Mouse (Mus musculus): ENCODE results near the gene Dlx3. TPM values are rescaled to one million over a fixed set of nuclear protein-coding genes. Genes with fewer than 3 reads are reported as not detected.

Dlx3 gene
- total RNA-seq, 2 experiments from 2014 or later = not detected

GRCm38 (mm10) chr11:95157872-95158271 is 38.0 kb downstream of the Dlx3 start:
- no peak for DNase-seq (ENCODE audit: low spot score in 2 of 2)
- Histone ChIP-seq H3K27ac (no peak overlapping the region), H3K4me3 (no peak overlapping the region)
- TF ChIP-seq CTCF (conservative IDR thresholded peaks at IDR 0.05) = no peak

- no peak for DNase-seq (ENCODE audit: low spot score in 2 of 2)
- no peak overlapping the region for H3K4me3 ChIP-seq
- no peak overlapping the region for H3K27ac ChIP-seq
- no peak for TF ChIP-seq CTCF (conservative IDR thresholded peaks at IDR 0.05)
Observed at GRCm38 (mm10) chr11:95159763-95160371, 39.9 kb downstream of the Dlx3 start.

GRCm38 (mm10) chr11:95160693-95161092 is 40.8 kb downstream of the Dlx3 start:
- Histone ChIP-seq H3K27ac (no peak overlapping the region), H3K4me3 (no peak overlapping the region)
- DNase-seq (ENCODE audit: low spot score in 2 of 2) = no peak
- TF ChIP-seq CTCF (conservative IDR thresholded peaks at IDR 0.05) = peak; percentile 49

- DNase-seq (ENCODE audit: low spot score in 2 of 2) = no peak
- H3K27ac ChIP-seq = no peak overlapping the region
- no peak overlapping the region for H3K4me3 ChIP-seq
- no peak for TF ChIP-seq CTCF (conservative IDR thresholded peaks at IDR 0.05)
Observed at GRCm38 (mm10) chr11:95161708-95162107, 41.8 kb downstream of the Dlx3 start.

- TF ChIP-seq CTCF (conservative IDR thresholded peaks at IDR 0.05) = no peak
- DNase-seq (ENCODE audit: low spot score in 2 of 2) = no peak
- Histone ChIP-seq H3K4me3 (no peak overlapping the region), H3K27ac (no peak overlapping the region)
Observed at GRCm38 (mm10) chr11:95165857-95166256, 45.9 kb downstream of the Dlx3 start.

Other genes with a start within 250 kb of the Dlx3 start
- 10 to 100 TPM in 1 of 2 experiments, 1 to 10 TPM in 1; 9.6 to 14.0 TPM for gene Col1a1, start 183.9 kb upstream of the Dlx3 start, total RNA-seq (2021)
- gene Hils1, start 152.5 kb upstream of the Dlx3 start, total RNA-seq (2021) = not detected
- gene Sgca, start 143.8 kb upstream of the Dlx3 start, total RNA-seq (2021) = under 1 TPM in 1 of 2 experiments, not detected in 1; 0.44 TPM
- 100 to 1,000 TPM; 967 to 974 TPM for gene Ppp1r9b, start 129.1 kb upstream of the Dlx3 start, total RNA-seq (2021)
- gene Samd14, start 110.2 kb upstream of the Dlx3 start, total RNA-seq (2021) = 10 to 100 TPM; 38.9 to 40.8 TPM
- gene Pdk2, start 78.8 kb upstream of the Dlx3 start, total RNA-seq (2021) = 100 to 1,000 TPM; 133 TPM
- gene Itga3, start 43.3 kb upstream of the Dlx3 start, total RNA-seq (2021) = 10 to 100 TPM; 10.3 to 16.1 TPM
- not detected for gene Dlx4, start 26.1 kb downstream of the Dlx3 start, total RNA-seq (2021)
- not detected for gene Tac4, start 141.4 kb downstream of the Dlx3 start, total RNA-seq (2021)
- gene Kat7, start 190.1 kb downstream of the Dlx3 start, total RNA-seq (2021) = 10 to 100 TPM; 83.3 to 85.7 TPM
- gene Fam117a, start 216.9 kb downstream of the Dlx3 start, total RNA-seq (2021) = 1 to 10 TPM; 4.1 to 6.0 TPM

Data from layer of hippocampus, adult 2 months (tissue).